9 mouse cellular contexts compared by ENCODE assay signal in the genomic region with DNA sequence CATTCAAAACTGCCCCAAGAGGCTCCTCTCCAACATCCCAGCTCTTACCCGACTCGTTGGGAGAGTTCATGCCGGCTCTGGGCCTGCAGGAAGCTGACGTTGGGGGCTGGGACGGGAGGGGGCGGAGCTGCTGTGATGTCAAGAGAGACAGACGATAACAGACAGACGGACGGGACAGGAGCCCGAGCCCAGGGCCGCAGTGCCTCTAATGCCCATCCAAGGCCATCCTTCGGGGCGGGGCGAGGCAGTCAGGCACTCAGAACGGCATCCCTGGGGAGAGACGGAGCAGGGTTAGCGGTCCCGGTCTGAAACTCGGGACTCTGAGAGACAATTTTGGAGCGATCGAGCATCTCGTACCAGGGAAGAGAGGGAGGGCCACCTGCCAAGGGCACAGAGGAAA. TPM values are rescaled to one million over a fixed set of nuclear protein-coding genes. Genes with fewer than 3 reads are reported as not detected.
DNase-seq lines count a peak whose midpoint lies in the region; ATAC-seq and TF ChIP-seq lines count a peak whose summit lies in the region.
"Had no signal": no experiment of that assay in that cellular context is flagged by ENCODE, and none has a peak within 500 bp of the region (broad histone marks: within the 10 kb centered on the region; RNA-seq: fewer than 3 reads in every experiment).

No protein-coding gene starts in this region.

- ATAC-seq in hindbrain, embryonic 12.5 days (ENCODE audit: low FRiP score) = no peak
- no peak for ATAC-seq in liver, postnatal 0 days
- ATAC-seq in granulocyte monocyte progenitor cell, adult 5-6 weeks (replicated peaks; ENCODE audit: poor library complexity, severe bottlenecking) = no peak

- TF ChIP-seq EP300 in liver, postnatal 0 days (IDR thresholded peaks at IDR 0.05; ENCODE audit: low read depth) = no peak

- H3K4me2 ChIP-seq in hindbrain, embryonic 12.5 days (replicated peaks) = peak overlapping the region; percentile 46
- peak overlapping the region; percentile 26 for H3K4me2 ChIP-seq in liver, postnatal 0 days (ENCODE audit: low read depth, low read length)

- DNase-seq in lung, adult 18-20 months = peak; percentile 41 to 56
- DNase-seq in lung, postnatal 10 days = no peak
- peak; percentile 64 to 67 for DNase-seq in cerebellum, postnatal 10 days
- peak; percentile 56 for DNase-seq in liver, postnatal 0 days
- DNase-seq in embryo, embryonic 11 days = no peak
- no peak for DNase-seq in urinary bladder, adult 2 months (ENCODE audit: low spot score)

- TF ChIP-seq CTCF in liver, postnatal 0 days (IDR thresholded peaks at IDR 0.05; ENCODE audit: low read depth) = no peak

- H3K9me3 ChIP-seq in hindbrain, embryonic 12.5 days (replicated peaks) = no peaks in the 10 kb centered on the region
- H3K9me3 ChIP-seq in liver, postnatal 0 days (ENCODE audit: low read length) = no peaks in the 10 kb centered on the region

- H3K27ac ChIP-seq in hindbrain, embryonic 12.5 days = no peak overlapping the region
- H3K27ac ChIP-seq in liver, postnatal 0 days (ENCODE audit: low read depth) = no peak overlapping the region

- peak overlapping the region; percentile 43; the same call in 1 of the 2 replicates for H3K9ac ChIP-seq in hindbrain, embryonic 12.5 days
- peak overlapping the region; percentile 26; the same call in 1 of the 2 replicates for H3K9ac ChIP-seq in liver, postnatal 0 days (replicated peaks)

- no peaks in the 10 kb centered on the region for H3K27me3 ChIP-seq in hindbrain, embryonic 12.5 days
- peaks cover 3% of the 10 kb centered on the region; the same call in 1 of the 2 replicates for H3K27me3 ChIP-seq in liver, postnatal 0 days (ENCODE audit: insufficient read depth, low read length)

- H3K36me3 ChIP-seq in hindbrain, embryonic 12.5 days = peaks cover 24% of the 10 kb centered on the region
- H3K36me3 ChIP-seq in liver, postnatal 0 days (replicated peaks; ENCODE audit: insufficient read depth, low read length) = no peaks in the 10 kb centered on the region

- 7% methylated on average over 22 of the region's 22 CpGs for WGBS in hindbrain, embryonic 12.5 days
- WGBS in liver, postnatal 0 days (ENCODE audit: insufficient replicate concordance) = 26% methylated on average over 22 of the region's 22 CpGs

- H3K4me1 ChIP-seq in hindbrain, embryonic 12.5 days = peaks cover 70% of the 10 kb centered on the region
- H3K4me1 ChIP-seq in liver, postnatal 0 days (ENCODE audit: insufficient read depth) = peaks cover 47% of the 10 kb centered on the region

- H3K4me3 ChIP-seq in hindbrain, embryonic 12.5 days = peak overlapping the region; percentile 15
- H3K4me3 ChIP-seq in liver, postnatal 0 days (ENCODE audit: low read depth, low read length) = no peak overlapping the region

RNA-seq across cellular contexts. Expression of a gene that starts 5.3 kb away (rescaled TPM):
- 97.2 and 103 TPM in 2 replicates for polyA plus RNA-seq in hindbrain, embryonic 12.5 days (2016; fragmentation: Nextera tagmentation; extraction: Ambion mirVana)
- polyA plus RNA-seq in liver, postnatal 0 days (2015; fragmentation: Nextera tagmentation; extraction: Ambion mirVana) = 17.7 and 17.8 TPM in 2 replicates
- 28.5 and 33.5 TPM in 2 replicates for total RNA-seq in granulocyte monocyte progenitor cell, adult 5-6 weeks (2014; fragmentation: Nextera tagmentation)
- 15.8 and 26.3 TPM in 2 replicates for total RNA-seq in granulocyte monocyte progenitor cell, adult 5-6 weeks (2017)
- 58.1 and 75.4 TPM in 2 replicates for polyA plus RNA-seq in urinary bladder, adult 2 months (2012; rRNA removed)

RNA-seq across cellular contexts. Expression of a gene that starts 24.0 kb away (rescaled TPM):
- polyA plus RNA-seq in hindbrain, embryonic 12.5 days (2016; fragmentation: Nextera tagmentation; extraction: Ambion mirVana) = 9.4 and 12.5 TPM in 2 replicates
- 4.7 and 4.9 TPM in 2 replicates for polyA plus RNA-seq in liver, postnatal 0 days (2015; fragmentation: Nextera tagmentation; extraction: Ambion mirVana)
- total RNA-seq in granulocyte monocyte progenitor cell, adult 5-6 weeks (2014; fragmentation: Nextera tagmentation) = 26.7 and 28.6 TPM in 2 replicates
- 5.6 and 8.6 TPM in 2 replicates for total RNA-seq in granulocyte monocyte progenitor cell, adult 5-6 weeks (2017)
- polyA plus RNA-seq in urinary bladder, adult 2 months (2012; rRNA removed) = 0.41 TPM in 2 replicates
- total RNA-seq: neutrophil, adult 5-6 weeks had no signal

RNA-seq across cellular contexts. Expression of a gene that starts 35.3 kb away (rescaled TPM):
- polyA plus RNA-seq in hindbrain, embryonic 12.5 days (2016; fragmentation: Nextera tagmentation; extraction: Ambion mirVana) = 26.8 and 27.0 TPM in 2 replicates
- 6.7 and 6.8 TPM in 2 replicates for polyA plus RNA-seq in liver, postnatal 0 days (2015; fragmentation: Nextera tagmentation; extraction: Ambion mirVana)
- 144 TPM in 2 replicates for total RNA-seq in granulocyte monocyte progenitor cell, adult 5-6 weeks (2014; fragmentation: Nextera tagmentation)
- total RNA-seq in granulocyte monocyte progenitor cell, adult 5-6 weeks (2017) = 61.1 and 61.6 TPM in 2 replicates
- 73.3 and 80.1 TPM in 2 replicates for polyA plus RNA-seq in urinary bladder, adult 2 months (2012; rRNA removed)

RNA-seq across cellular contexts. Expression of a gene that starts 39.6 kb away (rescaled TPM):
- 114 TPM in 2 replicates for polyA plus RNA-seq in hindbrain, embryonic 12.5 days (2016; fragmentation: Nextera tagmentation; extraction: Ambion mirVana)
- 52.2 and 55.0 TPM in 2 replicates for polyA plus RNA-seq in liver, postnatal 0 days (2015; fragmentation: Nextera tagmentation; extraction: Ambion mirVana)
- total RNA-seq in granulocyte monocyte progenitor cell, adult 5-6 weeks (2014; fragmentation: Nextera tagmentation) = 109 and 123 TPM in 2 replicates
- total RNA-seq in granulocyte monocyte progenitor cell, adult 5-6 weeks (2017) = 67.6 and 77.7 TPM in 2 replicates
- polyA plus RNA-seq in urinary bladder, adult 2 months (2012; rRNA removed) = 29.9 and 32.4 TPM in 2 replicates

RNA-seq across cellular contexts. Expression of a gene that starts 43.9 kb away (rescaled TPM):
- not detected in 2 replicates for polyA plus RNA-seq in hindbrain, embryonic 12.5 days (2016; fragmentation: Nextera tagmentation; extraction: Ambion mirVana)
- polyA plus RNA-seq in liver, postnatal 0 days (2015; fragmentation: Nextera tagmentation; extraction: Ambion mirVana) = not detected in 2 replicates
- 1.1 and 3.4 TPM in 2 replicates for total RNA-seq in granulocyte monocyte progenitor cell, adult 5-6 weeks (2014; fragmentation: Nextera tagmentation)
- 0.17 and 0.31 TPM in 2 replicates for total RNA-seq in granulocyte monocyte progenitor cell, adult 5-6 weeks (2017)
- polyA plus RNA-seq in urinary bladder, adult 2 months (2012; rRNA removed) = 0.63 and 0.65 TPM in 2 replicates
- total RNA-seq: neutrophil, adult 5-6 weeks had no signal

Comparison
In these comparisons a context has a peak if more than half of its experiments do, and no peak if none do; other contexts are left out.
1. DNase-seq: peak in lung, adult 18-20 months (2 of 2), cerebellum, postnatal 10 days (2 of 2) and liver, postnatal 0 days (single experiment); none in lung, postnatal 10 days (single experiment), embryo, embryonic 11 days (single experiment) and urinary bladder, adult 2 months (single experiment).